Mouse (Mus musculus): ENCODE data around the gene Tm6sf2. TPM values are rescaled to one million over a fixed set of nuclear protein-coding genes. Genes with fewer than 3 reads are reported as not detected.

Gene Tm6sf2
- polyA plus RNA-seq, 1 experiment from 2014 or later = 1.3 TPM

- Histone ChIP-seq H3K36me3 (ENCODE audit: control insufficient read depth, insufficient read depth, low read length) (no peaks in the 10 kb centered on the region), H3K27me3 (ENCODE audit: control insufficient read depth, insufficient read depth, low read length) (peaks cover 60% of the 10 kb centered on the region), H3K4me2 (ENCODE audit: low read depth, low read length) (no peak overlapping the region), H3K4me3 (ENCODE audit: low read depth, low read length) (no peak overlapping the region), H3K9ac (replicated peaks; ENCODE audit: low read depth, low read length) (no peak overlapping the region), H3K4me1 (ENCODE audit: control insufficient read depth, insufficient read depth, low read length) (peaks cover 25% of the 10 kb centered on the region), H3K9me3 (ENCODE audit: control insufficient read depth, low read length) (no peaks in the 10 kb centered on the region), H3K27ac (ENCODE audit: low read depth, low read length) (no peak overlapping the region)
- no peak for ATAC-seq (ENCODE audit: low read depth)
- 45% methylated on average over 1 of the region's 1 CpGs for WGBS
These were observed 13.4 kb downstream of the Tm6sf2 start for GRCm38 (mm10) chr8:70086151-70086550.

- 4% methylated on average over 7 of the region's 7 CpGs for WGBS
- Histone ChIP-seq H3K27me3 (ENCODE audit: control insufficient read depth, insufficient read depth, low read length) (peaks cover 56% of the 10 kb centered on the region), H3K27ac (ENCODE audit: low read depth, low read length) (no peak overlapping the region), H3K4me1 (ENCODE audit: control insufficient read depth, insufficient read depth, low read length) (peaks cover 25% of the 10 kb centered on the region), H3K9me3 (ENCODE audit: control insufficient read depth, low read length) (no peaks in the 10 kb centered on the region), H3K9ac (replicated peaks; ENCODE audit: low read depth, low read length) (no peak overlapping the region), H3K4me3 (ENCODE audit: low read depth, low read length) (no peak overlapping the region), H3K36me3 (ENCODE audit: control insufficient read depth, insufficient read depth, low read length) (no peaks in the 10 kb centered on the region), H3K4me2 (ENCODE audit: low read depth, low read length) (no peak overlapping the region)
- no peak for ATAC-seq (ENCODE audit: low read depth)
These were observed 14.5 kb downstream of the Tm6sf2 start for GRCm38 (mm10) chr8:70087237-70087636.

- Histone ChIP-seq H3K4me3 (ENCODE audit: low read depth, low read length) (peak overlapping the region; percentile 38), H3K9me3 (ENCODE audit: control insufficient read depth, low read length) (no peaks in the 10 kb centered on the region), H3K36me3 (ENCODE audit: control insufficient read depth, insufficient read depth, low read length) (no peaks in the 10 kb centered on the region), H3K27me3 (ENCODE audit: control insufficient read depth, insufficient read depth, low read length) (peaks cover 52% of the 10 kb centered on the region), H3K9ac (replicated peaks; ENCODE audit: low read depth, low read length) (peak overlapping the region; percentile 32), H3K4me2 (ENCODE audit: low read depth, low read length) (peak overlapping the region; percentile 75), H3K4me1 (ENCODE audit: control insufficient read depth, insufficient read depth, low read length) (peaks cover 25% of the 10 kb centered on the region), H3K27ac (ENCODE audit: low read depth, low read length) (no peak overlapping the region)
- ATAC-seq (ENCODE audit: low read depth) = peak; percentile 67
- 4% methylated on average over 56 of the region's 56 CpGs for WGBS
These were observed 15.3 kb downstream of the Tm6sf2 start for GRCm38 (mm10) chr8:70087836-70088650.

- H3K27ac ChIP-seq (ENCODE audit: low read depth, low read length) = 0 out of 2 replicates have a peak overlapping the region, but pooled peaks have one; percentile 16
- WGBS = 41% methylated on average over 9 of the region's 9 CpGs
- peak; percentile 5; the same call in 1 of the 2 replicates for ATAC-seq (ENCODE audit: low read depth)
- no peak overlapping the region for H3K9ac ChIP-seq (replicated peaks; ENCODE audit: low read depth, low read length)
- H3K4me1 ChIP-seq (ENCODE audit: control insufficient read depth, insufficient read depth, low read length) = peaks cover 17% of the 10 kb centered on the region
- no peak overlapping the region for H3K4me2 ChIP-seq (ENCODE audit: low read depth, low read length)
- H3K9me3 ChIP-seq (ENCODE audit: control insufficient read depth, low read length) = no peaks in the 10 kb centered on the region
- no peak overlapping the region for H3K4me3 ChIP-seq (ENCODE audit: low read depth, low read length)
- peaks cover 4% of the 10 kb centered on the region; the same call in 1 of the 2 replicates for H3K36me3 ChIP-seq (ENCODE audit: control insufficient read depth, insufficient read depth, low read length)
- peaks cover 43% of the 10 kb centered on the region for H3K27me3 ChIP-seq (ENCODE audit: control insufficient read depth, insufficient read depth, low read length)
These were observed 16.7 kb downstream of the Tm6sf2 start for GRCm38 (mm10) chr8:70089296-70089960.

GRCm38 (mm10) chr8:70092786-70093185 is 20.1 kb downstream of the Tm6sf2 start:
- Histone ChIP-seq H3K9me3 (ENCODE audit: control insufficient read depth, low read length) (no peaks in the 10 kb centered on the region), H3K9ac (replicated peaks; ENCODE audit: low read depth, low read length) (no peak overlapping the region), H3K27ac (ENCODE audit: low read depth, low read length) (no peak overlapping the region), H3K27me3 (ENCODE audit: control insufficient read depth, insufficient read depth, low read length) (peaks cover 15% of the 10 kb centered on the region), H3K4me1 (ENCODE audit: control insufficient read depth, insufficient read depth, low read length) (peaks cover 13% of the 10 kb centered on the region), H3K4me2 (ENCODE audit: low read depth, low read length) (no peak overlapping the region), H3K4me3 (ENCODE audit: low read depth, low read length) (no peak overlapping the region), H3K36me3 (ENCODE audit: control insufficient read depth, insufficient read depth, low read length) (peaks cover 36% of the 10 kb centered on the region)
- no peak for ATAC-seq (ENCODE audit: low read depth)
- WGBS = 67% methylated on average over 8 of the region's 8 CpGs

- H3K9me3 ChIP-seq (ENCODE audit: control insufficient read depth, low read length) = no peaks in the 10 kb centered on the region
- ATAC-seq (ENCODE audit: low read depth) = no peak
- H3K4me3 ChIP-seq (ENCODE audit: low read depth, low read length) = no peak overlapping the region
- H3K27ac ChIP-seq (ENCODE audit: low read depth, low read length) = no peak overlapping the region
- no peak overlapping the region for H3K9ac ChIP-seq (replicated peaks; ENCODE audit: low read depth, low read length)
- H3K36me3 ChIP-seq (ENCODE audit: control insufficient read depth, insufficient read depth, low read length) = peaks cover 77% of the 10 kb centered on the region
- H3K27me3 ChIP-seq (ENCODE audit: control insufficient read depth, insufficient read depth, low read length) = no peaks in the 10 kb centered on the region
- no peak overlapping the region for H3K4me2 ChIP-seq (ENCODE audit: low read depth, low read length)
- WGBS = 77% methylated on average over 8 of the region's 8 CpGs
- no peaks in the 10 kb centered on the region for H3K4me1 ChIP-seq (ENCODE audit: control insufficient read depth, insufficient read depth, low read length)
These were observed 26.6 kb downstream of the Tm6sf2 start for GRCm38 (mm10) chr8:70099276-70099675.

GRCm38 (mm10) chr8:70100241-70100640 is 27.5 kb downstream of the Tm6sf2 start:
- Histone ChIP-seq H3K4me1 (ENCODE audit: control insufficient read depth, insufficient read depth, low read length) (no peaks in the 10 kb centered on the region), H3K4me3 (ENCODE audit: low read depth, low read length) (no peak overlapping the region), H3K27me3 (ENCODE audit: control insufficient read depth, insufficient read depth, low read length) (no peaks in the 10 kb centered on the region), H3K9me3 (ENCODE audit: control insufficient read depth, low read length) (no peaks in the 10 kb centered on the region), H3K27ac (ENCODE audit: low read depth, low read length) (no peak overlapping the region), H3K4me2 (ENCODE audit: low read depth, low read length) (no peak overlapping the region), H3K9ac (replicated peaks; ENCODE audit: low read depth, low read length) (no peak overlapping the region), H3K36me3 (ENCODE audit: control insufficient read depth, insufficient read depth, low read length) (peaks cover 72% of the 10 kb centered on the region)
- ATAC-seq (ENCODE audit: low read depth) = no peak
- 92% methylated on average over 8 of the region's 8 CpGs for whole genome bisulfite sequencing

GRCm38 (mm10) chr8:70104506-70104905 is 31.8 kb downstream of the Tm6sf2 start:
- H3K27me3 ChIP-seq (ENCODE audit: control insufficient read depth, insufficient read depth, low read length) = no peaks in the 10 kb centered on the region
- 14% methylated on average over 6 of the region's 6 CpGs for WGBS
- H3K27ac ChIP-seq (ENCODE audit: low read depth, low read length) = no peak overlapping the region
- H3K36me3 ChIP-seq (ENCODE audit: control insufficient read depth, insufficient read depth, low read length) = peaks cover 76% of the 10 kb centered on the region
- ATAC-seq (ENCODE audit: low read depth) = peak; percentile 67; the same call in 1 of the 2 replicates
- no peak overlapping the region for H3K9ac ChIP-seq (replicated peaks; ENCODE audit: low read depth, low read length)
- no peak overlapping the region for H3K4me3 ChIP-seq (ENCODE audit: low read depth, low read length)
- no peaks in the 10 kb centered on the region for H3K9me3 ChIP-seq (ENCODE audit: control insufficient read depth, low read length)
- no peaks in the 10 kb centered on the region for H3K4me1 ChIP-seq (ENCODE audit: control insufficient read depth, insufficient read depth, low read length)
- H3K4me2 ChIP-seq (ENCODE audit: low read depth, low read length) = no peak overlapping the region

GRCm38 (mm10) chr8:70104922-70105321 is 32.2 kb downstream of the Tm6sf2 start:
- Histone ChIP-seq H3K27ac (ENCODE audit: low read depth, low read length) (no peak overlapping the region), H3K36me3 (ENCODE audit: control insufficient read depth, insufficient read depth, low read length) (peaks cover 76% of the 10 kb centered on the region), H3K9ac (replicated peaks; ENCODE audit: low read depth, low read length) (no peak overlapping the region), H3K4me3 (ENCODE audit: low read depth, low read length) (no peak overlapping the region), H3K4me2 (ENCODE audit: low read depth, low read length) (no peak overlapping the region), H3K27me3 (ENCODE audit: control insufficient read depth, insufficient read depth, low read length) (no peaks in the 10 kb centered on the region), H3K4me1 (ENCODE audit: control insufficient read depth, insufficient read depth, low read length) (no peaks in the 10 kb centered on the region), H3K9me3 (ENCODE audit: control insufficient read depth, low read length) (no peaks in the 10 kb centered on the region)
- 84% methylated on average over 7 of the region's 7 CpGs for WGBS
- no peak for ATAC-seq (ENCODE audit: low read depth)

Measured in neural tube, embryonic 14.5 days (tissue).